Mouse (Mus musculus): ENCODE measurements around the gene Cyb5d1.

Cyb5d1 gene

DNA sequence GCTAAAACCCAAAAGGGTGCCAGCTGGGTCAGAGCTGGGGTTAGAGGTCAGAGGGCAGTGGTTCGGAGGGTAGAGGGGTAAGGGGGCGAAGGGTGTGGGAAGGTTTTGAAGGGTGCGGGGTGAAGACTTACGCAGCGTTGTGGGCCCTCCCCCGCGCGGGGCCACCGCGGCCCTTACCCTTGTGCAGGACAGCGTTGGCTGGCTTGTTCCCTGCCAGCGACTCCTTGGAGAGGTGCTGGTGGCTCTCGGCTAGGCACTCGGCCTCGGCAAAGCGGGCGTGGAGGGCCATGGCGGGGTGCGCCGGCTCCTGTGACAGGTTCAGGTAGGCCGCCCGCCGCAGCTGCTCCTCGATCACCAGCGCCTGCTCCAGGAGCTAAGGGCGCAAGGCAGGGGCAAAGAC lies 49.0 kb downstream of the Cyb5d1 start:
- no peak for DNase-seq

Data from kidney, adult 9 months (tissue).